Mouse (Mus musculus) myocyte (in vitro differentiated cells): ENCODE results near the gene Nsun7. TPM values are rescaled to one million over a fixed set of nuclear protein-coding genes. Genes with fewer than 3 reads are reported as not detected.

Experiments
- H3K27me3 ChIP-seq: one replicate; pipeline ENCODE4 v1.6.1; 2011; ENCODE audit not compliant: control insufficient read depth, insufficient read depth, insufficient read length
- H3K36me3 ChIP-seq: one replicate; pipeline ENCODE4 v1.6.1; 2011; ENCODE audit not compliant: control insufficient read depth, insufficient read depth
- H3K4me2 ChIP-seq: one replicate; pipeline ENCODE4 v1.6.1; 2011; ENCODE audit warnings: low read depth, control low read depth
- H3K4me3 ChIP-seq: one replicate; pipeline ENCODE4 v1.5.1; 2011; ENCODE audit warnings: mild to moderate bottlenecking, control low read depth, moderate library complexity
- H3K79me2 ChIP-seq: one replicate; pipeline ENCODE4 v1.6.1; 2011; ENCODE audit not compliant: control insufficient read depth, insufficient read depth
- H3ac ChIP-seq: one replicate; pipeline ENCODE4 v1.6.1; 2011; ENCODE audit not compliant: control insufficient read depth, insufficient read length
- CEBPB ChIP-seq: IDR thresholded peaks from 2 replicates; pipeline ENCODE4 v1.6.1; 2011; ENCODE audit warnings: mild to moderate bottlenecking, moderate library complexity; ENCODE audit not compliant: poor library complexity, insufficient read depth, severe bottlenecking
- E2F4 ChIP-seq: IDR thresholded peaks from one replicate; pipeline ENCODE4 v1.6.1; 2011; ENCODE audit warnings: mild to moderate bottlenecking, control low read depth, moderate library complexity; ENCODE audit not compliant: insufficient read depth
- MAX ChIP-seq: IDR thresholded peaks from one replicate; pipeline ENCODE4 v1.6.1; 2011; ENCODE audit warnings: low read depth, mild to moderate bottlenecking, control low read depth
- MYOD1 ChIP-seq, 3 experiments: IDR thresholded peaks; one replicate each; pipeline ENCODE4 v1.6.1; 2011; ENCODE audit warnings: control low read depth in 2 of 3, low read depth in 2 of 3, mild to moderate bottlenecking in 2 of 3, moderate library complexity in 1 of 3; ENCODE audit not compliant: insufficient read length in 2 of 3, control insufficient read depth in 1 of 3
- MYOG ChIP-seq, 3 experiments: IDR thresholded peaks; one replicate each; pipeline ENCODE4 v1.6.1; 2011; ENCODE audit warnings: control low read depth in 2 of 3, low read depth in 2 of 3, mild to moderate bottlenecking in 2 of 3; ENCODE audit not compliant: insufficient read length in 2 of 3, control insufficient read depth in 1 of 3, insufficient read depth in 1 of 3
- POLR2A ChIP-seq: IDR thresholded peaks from one replicate; pipeline ENCODE4 v1.6.1; 2011; ENCODE audit warnings: low read depth, mild to moderate bottlenecking, control low read depth, moderate library complexity; ENCODE audit not compliant: insufficient read length
- POLR2AphosphoS2 ChIP-seq: IDR thresholded peaks from one replicate; pipeline ENCODE4 v1.6.1; 2011; ENCODE audit warnings: low read depth, control low read depth; ENCODE audit not compliant: insufficient read length
- REST ChIP-seq: IDR thresholded peaks from one replicate; pipeline ENCODE4 v1.6.1; 2011; ENCODE audit warnings: mild to moderate bottlenecking, control low read depth, moderate library complexity; ENCODE audit not compliant: insufficient read depth, insufficient read length
- SRF ChIP-seq: IDR thresholded peaks from one replicate; pipeline ENCODE4 v1.6.1; 2011; ENCODE audit warnings: low read depth; ENCODE audit not compliant: control insufficient read depth, insufficient read length
- TCF12 ChIP-seq: IDR thresholded peaks from one replicate; pipeline ENCODE4 v1.6.1; 2011; ENCODE audit warnings: mild to moderate bottlenecking, control low read depth; ENCODE audit not compliant: poor library complexity, insufficient read depth, severe bottlenecking
- TCF3 ChIP-seq: IDR thresholded peaks from one replicate; pipeline ENCODE4 v1.6.1; 2011; ENCODE audit warnings: low read depth, control low read depth; ENCODE audit not compliant: insufficient read length
- USF1 ChIP-seq: IDR thresholded peaks from one replicate; pipeline ENCODE4 v1.6.1; 2011; ENCODE audit warnings: low read depth, mild to moderate bottlenecking, control low read depth, moderate library complexity
- polyA plus RNA-seq: library from polyadenylated mRNA; unstranded; fragments of >200 nt; fragmentation: generic; extraction: Trizol; gene quantifications from one replicate; pipeline ENCODE4 v1.2.1, GENCODE M21; 2012; ENCODE audit warnings: missing spikeins

The Nsun7 gene
- polyA plus RNA-seq, 1 experiment, result not detected

- Histone ChIP-seq H3K36me3 (no peaks in the 10 kb centered on the region), H3K4me2 (no peak overlapping the region), H3K4me3 (no peak overlapping the region), H3K79me2 (no peaks in the 10 kb centered on the region), H3ac (no peak overlapping the region), H3K27me3 (no peaks in the 10 kb centered on the region)
- no peak for TF ChIP-seq SRF
- TF ChIP-seq REST, result no peak
- TF ChIP-seq CEBPB, result no peak
- TF ChIP-seq POLR2AphosphoS2, result no peak
- TF ChIP-seq POLR2A, result no peak
- no peak for TF ChIP-seq MYOD1 (IDR thresholded peaks at IDR 0.05; ENCODE audit: control insufficient read depth in 1 of 3, insufficient read length in 2 of 3, low read depth in 2 of 3)
- TF ChIP-seq MAX, result no peak
- no peak for TF ChIP-seq MYOG (IDR thresholded peaks at IDR 0.05; ENCODE audit: control insufficient read depth in 1 of 3, insufficient read depth in 1 of 3, insufficient read length in 2 of 3, low read depth in 2 of 3)
- no peak for TF ChIP-seq USF1
- no peak for TF ChIP-seq E2F4
- TF ChIP-seq TCF12, result no peak
- no peak for TF ChIP-seq TCF3
These were observed 17.8 kb upstream of the Nsun7 start for GRCm38 (mm10) chr5:66241894-66242293.

DNA sequence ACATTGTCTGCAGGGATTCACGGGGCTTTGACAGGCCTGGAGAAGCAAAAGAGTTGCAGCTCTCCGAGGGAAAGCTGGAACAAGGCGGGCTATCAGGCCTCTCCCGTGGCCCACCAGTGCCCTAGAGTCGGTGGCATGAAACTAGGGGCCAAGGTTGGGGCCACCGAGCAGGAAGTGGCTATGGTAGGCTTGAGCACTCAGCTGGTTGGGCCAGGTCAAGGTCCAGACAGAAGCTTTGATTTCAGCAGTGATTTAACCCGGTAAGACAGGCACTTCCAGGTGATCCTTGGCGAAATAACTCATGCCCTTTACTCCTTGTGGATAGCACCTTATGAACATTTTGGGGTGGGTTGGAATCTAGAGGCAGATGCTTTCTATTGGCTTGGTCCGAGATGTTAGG is 16.2 kb upstream of the Nsun7 start:
- Histone ChIP-seq H3ac (no peak overlapping the region), H3K27me3 (no peaks in the 10 kb centered on the region), H3K79me2 (no peaks in the 10 kb centered on the region), H3K36me3 (no peaks in the 10 kb centered on the region), H3K4me2 (no peak overlapping the region), H3K4me3 (no peak overlapping the region)
- TF ChIP-seq POLR2AphosphoS2, result no peak

DNA sequence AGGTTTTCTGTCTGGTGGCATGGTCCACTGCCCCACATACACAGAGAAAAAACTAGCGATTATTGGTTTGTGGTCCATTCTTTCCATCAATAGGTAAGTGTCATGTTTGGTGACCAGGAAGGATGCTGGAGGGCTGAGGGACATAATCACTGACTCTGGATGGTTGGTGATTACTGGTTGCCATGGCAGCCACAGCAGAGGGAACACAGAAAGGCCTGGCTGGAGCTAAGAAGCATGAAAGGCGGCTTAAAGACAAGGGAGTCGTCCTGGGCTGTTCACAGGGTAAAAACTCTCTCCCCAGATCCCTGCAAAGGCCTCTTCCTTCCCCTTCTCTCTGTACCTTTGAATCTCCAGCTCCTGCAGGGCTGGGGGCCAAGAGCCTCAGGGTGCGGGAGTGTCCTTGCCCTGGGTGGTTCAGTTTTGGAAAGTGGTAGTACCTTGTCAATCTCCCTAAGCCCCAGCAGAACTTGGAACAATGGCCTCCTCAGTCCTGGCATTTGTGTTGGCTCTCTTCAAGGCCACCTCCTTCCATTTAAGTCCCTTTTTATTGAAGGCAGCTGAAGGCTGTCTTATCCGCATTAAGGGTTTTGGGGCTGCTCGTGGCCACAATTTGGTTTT is 15.5 kb upstream of the Nsun7 start:
- no peak overlapping the region for H3K4me3 ChIP-seq
- no peaks in the 10 kb centered on the region for H3K36me3 ChIP-seq
- no peak for TF ChIP-seq MYOG (IDR thresholded peaks at IDR 0.05; ENCODE audit: control insufficient read depth in 1 of 3, insufficient read depth in 1 of 3, insufficient read length in 2 of 3, low read depth in 2 of 3)
- no peak for TF ChIP-seq TCF3
- no peak for TF ChIP-seq USF1
- no peak for TF ChIP-seq CEBPB
- no peak for TF ChIP-seq REST
- H3ac ChIP-seq, result no peak overlapping the region
- H3K4me2 ChIP-seq, result no peak overlapping the region
- no peaks in the 10 kb centered on the region for H3K27me3 ChIP-seq
- no peaks in the 10 kb centered on the region for H3K79me2 ChIP-seq

DNA sequence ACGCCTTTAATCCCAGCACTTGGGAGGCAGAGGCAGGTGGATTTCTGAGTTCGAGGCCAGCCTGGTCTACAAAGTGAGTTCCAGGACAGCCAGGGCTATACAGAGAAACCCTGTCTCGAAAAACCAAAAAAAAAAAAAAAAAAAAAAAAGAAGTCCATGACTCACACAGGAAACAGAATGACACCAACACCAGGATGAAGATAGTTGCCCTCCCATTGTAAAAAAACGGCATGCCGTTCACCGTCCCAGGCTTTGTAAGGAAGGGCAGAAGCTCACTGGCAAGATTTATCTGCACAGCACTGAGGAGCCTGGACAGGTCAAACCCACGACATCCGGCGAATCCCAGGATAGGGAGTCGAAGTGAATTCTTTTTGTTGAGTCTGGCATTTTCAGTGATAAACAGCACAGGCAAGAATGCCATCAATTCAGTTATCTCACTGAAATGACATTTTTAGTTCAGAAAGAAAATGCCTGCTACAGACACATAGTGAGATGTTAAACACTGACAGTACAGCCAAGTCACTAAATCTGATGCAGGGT is 13.7 kb upstream of the Nsun7 start:
- no peak for TF ChIP-seq POLR2A
- no peak for TF ChIP-seq E2F4
- TF ChIP-seq SRF, result no peak
- no peak for TF ChIP-seq MYOG (IDR thresholded peaks at IDR 0.05; ENCODE audit: control insufficient read depth in 1 of 3, insufficient read depth in 1 of 3, insufficient read length in 2 of 3, low read depth in 2 of 3)
- no peak for TF ChIP-seq REST
- TF ChIP-seq MAX, result no peak
- TF ChIP-seq TCF3, result no peak
- no peak for TF ChIP-seq TCF12
- no peak for TF ChIP-seq USF1
- TF ChIP-seq CEBPB, result no peak
- TF ChIP-seq MYOD1 (IDR thresholded peaks at IDR 0.05; ENCODE audit: control insufficient read depth in 1 of 3, insufficient read length in 2 of 3, low read depth in 2 of 3), result no peak
- TF ChIP-seq POLR2AphosphoS2, result no peak
- Histone ChIP-seq H3K27me3 (no peaks in the 10 kb centered on the region), H3K36me3 (no peaks in the 10 kb centered on the region), H3K4me2 (no peak overlapping the region), H3K79me2 (no peaks in the 10 kb centered on the region), H3ac (no peak overlapping the region), H3K4me3 (no peak overlapping the region)

GRCm38 (mm10) chr5:66253219-66253618 is 6.5 kb upstream of the Nsun7 start:
- no peak overlapping the region for H3K4me2 ChIP-seq
- H3K4me3 ChIP-seq, result no peak overlapping the region
- H3ac ChIP-seq, result no peak overlapping the region
- H3K27me3 ChIP-seq, result no peaks in the 10 kb centered on the region
- no peaks in the 10 kb centered on the region for H3K36me3 ChIP-seq
- TF ChIP-seq MYOG (IDR thresholded peaks at IDR 0.05; ENCODE audit: control insufficient read depth in 1 of 3, insufficient read depth in 1 of 3, insufficient read length in 2 of 3, low read depth in 2 of 3), result no peak
- TF ChIP-seq TCF12, result no peak
- no peak for TF ChIP-seq MAX
- TF ChIP-seq E2F4, result no peak
- no peak for TF ChIP-seq MYOD1 (IDR thresholded peaks at IDR 0.05; ENCODE audit: control insufficient read depth in 1 of 3, insufficient read length in 2 of 3, low read depth in 2 of 3)
- no peak for TF ChIP-seq USF1
- no peaks in the 10 kb centered on the region for H3K79me2 ChIP-seq
